ENCODE assay signal across 24 mouse cellular contexts in the genomic region with DNA sequence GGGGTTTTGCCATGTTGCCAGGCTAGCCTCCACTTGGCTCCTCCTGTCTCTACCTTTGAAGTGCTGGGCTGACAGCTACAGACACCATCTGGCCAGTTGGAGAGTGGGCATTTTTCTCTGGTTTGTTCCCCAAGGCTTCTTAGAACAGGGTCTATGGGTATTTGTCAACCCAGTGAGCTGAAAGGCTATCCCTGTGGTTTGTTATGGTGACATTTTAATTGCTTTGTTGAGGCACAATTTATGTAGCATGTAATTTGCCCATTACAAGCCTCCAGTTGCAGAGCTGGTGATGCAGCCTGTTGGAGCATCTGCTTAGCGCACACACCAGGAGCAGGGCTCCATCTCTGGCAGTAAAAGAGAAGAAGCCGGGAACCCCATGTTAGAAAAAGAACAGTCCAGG. TPM values are rescaled to one million over a fixed set of nuclear protein-coding genes. Genes with fewer than 3 reads are reported as not detected.
DNase-seq lines count a peak whose midpoint lies in the region; ATAC-seq lines count a peak whose summit lies in the region.
"Had no signal": no experiment of that assay in that cellular context is flagged by ENCODE, and none has a peak within 500 bp of the region (broad histone marks: within the 10 kb centered on the region; RNA-seq: fewer than 3 reads in every experiment).

No protein-coding gene starts in this region.

- no peak for DNase-seq in kidney, adult 11 months
- no peak for DNase-seq in neural tube, embryonic 10.5 days (ENCODE audit: extremely low spot score, low spot score)
- peak; percentile 38 for DNase-seq in embryo, embryonic 11 days
- no peak for DNase-seq in cerebellum, postnatal 36 days
- no peak for DNase-seq in adrenal gland, adult 18-20 months (ENCODE audit: low spot score in 2 of 2)
- DNase-seq: adrenal gland, postnatal 25 days; cerebellum, adult 11-12 months; cerebellum, postnatal 25 days; gastrocnemius, postnatal 36 days; kidney, postnatal 25 days; left cerebral cortex, postnatal 4 days; liver; lung, postnatal 14 days; midbrain, embryonic 14.5 days; right cerebral cortex, postnatal 4 days; thymus, postnatal 36 days had no signal

- no peak overlapping the region for H3K27ac ChIP-seq in kidney, embryonic 14.5 days (ENCODE audit: low read depth, low read length)
- H3K27ac ChIP-seq in neural tube, embryonic 12.5 days = no peak overlapping the region
- no peak overlapping the region for H3K27ac ChIP-seq in neural tube, embryonic 14.5 days (ENCODE audit: low read depth, low read length)
- H3K27ac ChIP-seq: embryonic facial prominence, embryonic 13.5 days; hindbrain, embryonic 10.5 days; left cerebral cortex, adult 2 months had no signal

- no peaks in the 10 kb centered on the region for H3K9me3 ChIP-seq in kidney, embryonic 14.5 days (ENCODE audit: control insufficient read depth, low read length)
- H3K9me3 ChIP-seq in neural tube, embryonic 12.5 days = no peaks in the 10 kb centered on the region
- H3K9me3 ChIP-seq in neural tube, embryonic 14.5 days (ENCODE audit: control insufficient read depth, low read length) = no peaks in the 10 kb centered on the region
- H3K9me3 ChIP-seq: embryonic facial prominence, embryonic 13.5 days; hindbrain, embryonic 10.5 days had no signal

- H3K4me3 ChIP-seq in kidney, embryonic 14.5 days (ENCODE audit: low read length) = no peak overlapping the region
- H3K4me3 ChIP-seq in neural tube, embryonic 12.5 days = no peak overlapping the region
- no peak overlapping the region for H3K4me3 ChIP-seq in neural tube, embryonic 14.5 days (ENCODE audit: low read depth, low read length)
- H3K4me3 ChIP-seq: embryonic facial prominence, embryonic 13.5 days; hindbrain, embryonic 10.5 days; left cerebral cortex, adult 2 months had no signal

- peaks cover 8% of the 10 kb centered on the region; the same call in 1 of the 2 replicates for H3K4me1 ChIP-seq in kidney, embryonic 14.5 days (ENCODE audit: control insufficient read depth, insufficient read depth, low read length)
- H3K4me1 ChIP-seq in neural tube, embryonic 12.5 days = peaks cover 23% of the 10 kb centered on the region
- H3K4me1 ChIP-seq in neural tube, embryonic 14.5 days (ENCODE audit: control insufficient read depth, insufficient read depth, low read length) = no peaks in the 10 kb centered on the region

- no peak overlapping the region for H3K4me2 ChIP-seq in kidney, embryonic 14.5 days (replicated peaks; ENCODE audit: low read depth, low read length)
- no peak overlapping the region for H3K4me2 ChIP-seq in neural tube, embryonic 12.5 days (replicated peaks)
- H3K4me2 ChIP-seq in neural tube, embryonic 14.5 days (ENCODE audit: low read depth, low read length) = no peak overlapping the region
- H3K4me2 ChIP-seq: embryonic facial prominence, embryonic 13.5 days had no signal

- ATAC-seq in kidney, embryonic 14.5 days (ENCODE audit: low FRiP score, low TSS enrichment) = peak; percentile 80
- peak; percentile 82 for ATAC-seq in neural tube, embryonic 12.5 days (ENCODE audit: low FRiP score, low read depth)
- peak; percentile 79; the same call in 1 of the 2 replicates for ATAC-seq in neural tube, embryonic 14.5 days (ENCODE audit: low read depth)
- ATAC-seq: forebrain, embryonic 14.5 days had no signal

- WGBS in kidney, embryonic 14.5 days = 48% methylated on average over 2 of the region's 2 CpGs
- WGBS in neural tube, embryonic 12.5 days = 12% methylated on average over 2 of the region's 2 CpGs
- 22% methylated on average over 2 of the region's 2 CpGs for WGBS in neural tube, embryonic 14.5 days

- H3K9ac ChIP-seq in kidney, embryonic 14.5 days (ENCODE audit: low read depth, low read length) = no peak overlapping the region
- no peak overlapping the region for H3K9ac ChIP-seq in neural tube, embryonic 12.5 days
- H3K9ac ChIP-seq in neural tube, embryonic 14.5 days (replicated peaks; ENCODE audit: low read depth, low read length) = no peak overlapping the region
- H3K9ac ChIP-seq: embryonic facial prominence, embryonic 13.5 days had no signal

- H3K36me3 ChIP-seq in kidney, embryonic 14.5 days (ENCODE audit: control insufficient read depth, insufficient read depth, low read length) = no peaks in the 10 kb centered on the region
- no peaks in the 10 kb centered on the region for H3K36me3 ChIP-seq in neural tube, embryonic 12.5 days
- H3K36me3 ChIP-seq in neural tube, embryonic 14.5 days (ENCODE audit: control insufficient read depth, insufficient read depth, low read length) = no peaks in the 10 kb centered on the region
- H3K36me3 ChIP-seq: embryonic facial prominence, embryonic 13.5 days; hindbrain, embryonic 10.5 days had no signal

- H3K27me3 ChIP-seq in kidney, embryonic 14.5 days (ENCODE audit: control insufficient read depth, insufficient read depth, low read length) = no peaks in the 10 kb centered on the region
- H3K27me3 ChIP-seq in neural tube, embryonic 12.5 days (replicated peaks) = peaks cover 41% of the 10 kb centered on the region
- no peaks in the 10 kb centered on the region; the same call in 1 of the 2 replicates for H3K27me3 ChIP-seq in neural tube, embryonic 14.5 days (ENCODE audit: control insufficient read depth, insufficient read depth, low read length)
- H3K27me3 ChIP-seq: CH12.LX had no signal

RNA-seq across cellular contexts. Expression of a gene that starts 33.1 kb away (rescaled TPM):
- polyA plus RNA-seq in kidney, embryonic 14.5 days (2014; fragmentation: Nextera tagmentation; extraction: Ambion mirVana) = 18.6 and 30.9 TPM in 2 replicates
- polyA plus RNA-seq in neural tube, embryonic 12.5 days (2016; fragmentation: Nextera tagmentation; extraction: Ambion mirVana) = 14.2 and 15.7 TPM in 2 replicates
- polyA plus RNA-seq in neural tube, embryonic 14.5 days (2014; fragmentation: Nextera tagmentation; extraction: Ambion mirVana) = 8.8 and 13.5 TPM in 2 replicates
- 10 to 100 TPM; 23.4 to 35.3 TPM for total RNA-seq in adrenal gland, adult 18-20 months (2021)

RNA-seq across cellular contexts. Expression of a gene that starts 59.2 kb away (rescaled TPM):
- polyA plus RNA-seq in kidney, embryonic 14.5 days (2014; fragmentation: Nextera tagmentation; extraction: Ambion mirVana) = 193 and 194 TPM in 2 replicates
- polyA plus RNA-seq in neural tube, embryonic 12.5 days (2016; fragmentation: Nextera tagmentation; extraction: Ambion mirVana) = 141 and 142 TPM in 2 replicates
- 82.6 and 83.3 TPM in 2 replicates for polyA plus RNA-seq in neural tube, embryonic 14.5 days (2014; fragmentation: Nextera tagmentation; extraction: Ambion mirVana)
- total RNA-seq in adrenal gland, adult 18-20 months (2021) = 10 to 100 TPM; 17.5 to 20.5 TPM
